Mouse (Mus musculus): ENCODE measurements around the gene Mpz. TPM values are rescaled to one million over a fixed set of nuclear protein-coding genes. Genes with fewer than 3 reads are reported as not detected.

The Mpz gene
- polyA plus RNA-seq, 1 experiment from 2014 or later = 0.63 TPM

DNA sequence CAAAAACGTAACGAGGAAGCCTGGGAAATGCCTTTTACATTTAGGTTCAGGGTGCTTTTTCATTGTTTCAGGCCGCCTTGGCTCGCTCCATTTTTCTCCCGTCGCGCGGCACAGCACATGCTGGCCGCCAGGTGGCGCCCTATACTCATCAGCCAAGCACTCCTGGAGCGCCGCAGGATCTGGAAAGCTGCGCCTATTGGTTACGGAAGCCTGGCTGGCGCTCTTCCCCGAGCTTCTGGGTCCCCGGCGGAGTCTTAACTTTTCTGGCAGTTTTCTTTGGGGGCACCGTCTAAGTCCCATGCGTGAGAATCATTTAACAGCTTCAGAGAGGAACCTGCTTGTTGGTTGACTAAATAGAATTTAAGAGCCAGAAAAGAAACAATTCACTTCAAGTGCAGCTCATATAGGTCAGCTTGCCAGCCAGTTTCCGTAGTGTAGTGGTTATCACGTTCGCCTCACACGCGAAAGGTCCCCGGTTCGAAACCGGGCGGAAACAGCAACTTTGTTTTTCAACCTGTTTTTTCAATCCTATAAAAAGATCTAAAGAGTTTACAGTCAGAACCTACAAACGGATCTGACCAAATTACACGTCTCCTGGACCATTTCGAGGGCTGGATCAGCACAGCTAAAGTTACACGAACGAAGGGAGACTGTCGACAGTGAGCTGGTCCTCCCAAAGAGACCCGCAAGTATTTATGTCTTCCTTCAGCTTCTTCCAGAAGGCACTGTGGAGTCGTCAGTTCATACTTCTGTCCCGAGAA, 39.3 kb upstream of the Mpz start:
- Histone ChIP-seq H3K4me1 (ENCODE audit: control insufficient read depth, insufficient read depth, low read length) (peaks cover 12% of the 10 kb centered on the region; the same call in 1 of the 2 replicates), H3K27me3 (ENCODE audit: control insufficient read depth, insufficient read depth, low read depth, low read length) (no peaks in the 10 kb centered on the region), H3K4me3 (ENCODE audit: low read depth, low read length) (peak overlapping the region; percentile 52), H3K9ac (ENCODE audit: low read depth, low read length) (peak overlapping the region; percentile 63), H3K9me3 (replicated peaks; ENCODE audit: control insufficient read depth, low read length, poor library complexity, severe bottlenecking) (no peaks in the 10 kb centered on the region), H3K27ac (ENCODE audit: low read length) (peak overlapping the region; percentile 87), H3K36me3 (ENCODE audit: control insufficient read depth, insufficient read depth, low read length) (no peaks in the 10 kb centered on the region), H3K4me2 (ENCODE audit: low read length) (peak overlapping the region; percentile 63)
- peak; percentile 93 for ATAC-seq
- WGBS = under 1% methylated on average over 38 of the region's 38 CpGs

GRCm38 (mm10) chr1:171111781-171112575, 38.5 kb upstream of the Mpz start:
- Histone ChIP-seq H3K9ac (ENCODE audit: low read depth, low read length) (peak overlapping the region; percentile 27), H3K4me1 (ENCODE audit: control insufficient read depth, insufficient read depth, low read length) (peaks cover 12% of the 10 kb centered on the region; the same call in 1 of the 2 replicates), H3K4me2 (ENCODE audit: low read length) (peak overlapping the region; percentile 63), H3K36me3 (ENCODE audit: control insufficient read depth, insufficient read depth, low read length) (no peaks in the 10 kb centered on the region), H3K4me3 (ENCODE audit: low read depth, low read length) (peak overlapping the region; percentile 52), H3K9me3 (replicated peaks; ENCODE audit: control insufficient read depth, low read length, poor library complexity, severe bottlenecking) (no peaks in the 10 kb centered on the region), H3K27ac (ENCODE audit: low read length) (peak overlapping the region; percentile 43; the same call in 1 of the 2 replicates), H3K27me3 (ENCODE audit: control insufficient read depth, insufficient read depth, low read depth, low read length) (no peaks in the 10 kb centered on the region)
- WGBS = 2% methylated on average over 15 of the region's 15 CpGs
- peak; percentile 6; the same call in 1 of the 2 replicates for ATAC-seq

DNA sequence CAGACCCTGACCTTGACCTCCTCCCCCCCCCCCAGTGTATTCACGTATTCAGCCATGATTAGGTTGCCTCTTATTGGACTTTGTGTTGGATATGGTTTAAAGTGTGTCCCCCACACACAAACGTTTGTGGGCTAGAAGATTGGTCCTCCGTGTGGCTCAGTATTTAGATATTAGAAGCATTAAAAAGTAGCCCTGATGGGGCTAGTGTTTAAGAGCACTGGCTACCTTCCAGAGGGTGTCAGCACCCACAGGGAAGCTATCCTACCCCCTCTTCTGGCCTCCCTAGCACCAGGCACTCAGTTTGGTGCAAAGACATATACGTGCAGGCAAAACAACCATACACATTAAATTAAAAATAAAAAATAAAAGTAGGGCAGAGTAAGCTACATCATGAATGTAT, 37.5 kb upstream of the Mpz start:
- no peak for ATAC-seq
- H3K9ac ChIP-seq (ENCODE audit: low read depth, low read length) = no peak overlapping the region
- H3K4me2 ChIP-seq (ENCODE audit: low read length) = no peak overlapping the region
- no peaks in the 10 kb centered on the region for H3K27me3 ChIP-seq (ENCODE audit: control insufficient read depth, insufficient read depth, low read depth, low read length)
- no peaks in the 10 kb centered on the region for H3K9me3 ChIP-seq (replicated peaks; ENCODE audit: control insufficient read depth, low read length, poor library complexity, severe bottlenecking)
- no peak overlapping the region for H3K27ac ChIP-seq (ENCODE audit: low read length)
- H3K36me3 ChIP-seq (ENCODE audit: control insufficient read depth, insufficient read depth, low read length) = no peaks in the 10 kb centered on the region
- WGBS = 80% methylated on average over 4 of the region's 4 CpGs
- no peak overlapping the region for H3K4me3 ChIP-seq (ENCODE audit: low read depth, low read length)
- peaks cover 12% of the 10 kb centered on the region; the same call in 1 of the 2 replicates for H3K4me1 ChIP-seq (ENCODE audit: control insufficient read depth, insufficient read depth, low read length)

DNA sequence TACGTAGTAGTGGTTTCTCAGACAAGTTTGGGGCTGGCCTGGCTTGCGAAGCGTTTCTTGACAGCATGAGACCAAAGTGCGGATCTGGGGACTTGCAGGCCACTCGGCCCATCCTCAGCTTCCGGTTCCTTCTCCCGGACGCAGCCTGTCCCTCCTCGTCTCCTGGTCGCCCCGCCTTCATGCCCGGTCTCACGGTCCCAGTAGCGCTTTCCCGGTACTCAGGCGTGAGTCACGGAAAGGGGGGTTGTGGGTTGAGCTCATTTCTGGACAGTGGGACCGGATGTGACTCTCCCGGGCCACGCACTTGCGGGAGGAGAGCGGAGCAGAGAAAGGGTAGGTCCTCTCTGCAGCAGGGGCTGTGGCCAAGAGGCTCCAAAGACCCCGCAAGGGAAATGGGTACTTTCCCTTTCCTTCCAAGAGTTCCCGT, 36.6 kb upstream of the Mpz start, which contains the start of gene Cfap126:
Gene Cfap126 (plus strand): TSS at position 46 of the 427 bp plus-strand sequence.
- Histone ChIP-seq H3K27me3 (ENCODE audit: control insufficient read depth, insufficient read depth, low read depth, low read length) (no peaks in the 10 kb centered on the region), H3K9me3 (replicated peaks; ENCODE audit: control insufficient read depth, low read length, poor library complexity, severe bottlenecking) (no peaks in the 10 kb centered on the region), H3K4me1 (ENCODE audit: control insufficient read depth, insufficient read depth, low read length) (peaks cover 12% of the 10 kb centered on the region; the same call in 1 of the 2 replicates), H3K36me3 (ENCODE audit: control insufficient read depth, insufficient read depth, low read length) (no peaks in the 10 kb centered on the region), H3K9ac (ENCODE audit: low read depth, low read length) (peak within 1 kb of the TSS; percentile 68), H3K4me3 (ENCODE audit: low read depth, low read length) (peak within 1 kb of the TSS; percentile 45), H3K27ac (ENCODE audit: low read length) (no peak within 1 kb of the TSS), H3K4me2 (ENCODE audit: low read length) (peak within 1 kb of the TSS; percentile 86)
- 1% methylated on average over 24 of the region's 24 CpGs for WGBS
- no peak for ATAC-seq

DNA sequence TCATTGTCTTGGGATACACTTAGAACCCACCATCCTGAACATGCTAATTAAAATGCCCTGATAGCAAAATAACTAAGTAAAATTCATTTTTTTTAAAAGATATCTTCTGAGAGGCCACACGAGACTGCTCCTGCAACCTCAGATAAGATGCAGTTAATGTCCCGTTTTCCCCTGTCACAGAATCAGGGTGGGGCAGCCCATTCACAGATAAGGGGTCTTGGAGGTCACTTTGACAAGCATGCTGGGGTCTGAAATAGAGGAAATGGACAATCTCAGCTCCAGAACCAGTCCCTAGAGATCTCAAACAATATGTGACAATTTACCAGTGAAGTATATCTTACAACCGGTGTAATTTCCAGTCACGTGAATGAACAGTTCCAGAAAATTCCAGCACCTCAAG, 34.2 kb upstream of the Mpz start:
- Histone ChIP-seq H3K4me3 (ENCODE audit: low read depth, low read length) (no peak overlapping the region), H3K9me3 (replicated peaks; ENCODE audit: control insufficient read depth, low read length, poor library complexity, severe bottlenecking) (no peaks in the 10 kb centered on the region), H3K4me1 (ENCODE audit: control insufficient read depth, insufficient read depth, low read length) (0 out of 2 replicates have a peak, but pooled peaks cover 4% of the 10 kb centered on the region), H3K9ac (ENCODE audit: low read depth, low read length) (no peak overlapping the region), H3K27ac (ENCODE audit: low read length) (no peak overlapping the region), H3K27me3 (ENCODE audit: control insufficient read depth, insufficient read depth, low read depth, low read length) (no peaks in the 10 kb centered on the region), H3K4me2 (ENCODE audit: low read length) (no peak overlapping the region), H3K36me3 (ENCODE audit: control insufficient read depth, insufficient read depth, low read length) (no peaks in the 10 kb centered on the region)
- ATAC-seq = no peak
- 77% methylated on average over 4 of the region's 4 CpGs for WGBS

- Histone ChIP-seq H3K27me3 (ENCODE audit: control insufficient read depth, insufficient read depth, low read depth, low read length) (no peaks in the 10 kb centered on the region), H3K4me3 (ENCODE audit: low read depth, low read length) (no peak overlapping the region), H3K4me1 (ENCODE audit: control insufficient read depth, insufficient read depth, low read length) (0 out of 2 replicates have a peak, but pooled peaks cover 4% of the 10 kb centered on the region), H3K27ac (ENCODE audit: low read length) (no peak overlapping the region), H3K4me2 (ENCODE audit: low read length) (no peak overlapping the region), H3K36me3 (ENCODE audit: control insufficient read depth, insufficient read depth, low read length) (no peaks in the 10 kb centered on the region), H3K9ac (ENCODE audit: low read depth, low read length) (no peak overlapping the region), H3K9me3 (replicated peaks; ENCODE audit: control insufficient read depth, low read length, poor library complexity, severe bottlenecking) (no peaks in the 10 kb centered on the region)
- WGBS = 15% methylated on average over 4 of the region's 4 CpGs
- ATAC-seq = peak; percentile 36; the same call in 1 of the 2 replicates
These were observed 32.2 kb upstream of the Mpz start for GRCm38 (mm10) chr1:171118269-171118684.

DNA sequence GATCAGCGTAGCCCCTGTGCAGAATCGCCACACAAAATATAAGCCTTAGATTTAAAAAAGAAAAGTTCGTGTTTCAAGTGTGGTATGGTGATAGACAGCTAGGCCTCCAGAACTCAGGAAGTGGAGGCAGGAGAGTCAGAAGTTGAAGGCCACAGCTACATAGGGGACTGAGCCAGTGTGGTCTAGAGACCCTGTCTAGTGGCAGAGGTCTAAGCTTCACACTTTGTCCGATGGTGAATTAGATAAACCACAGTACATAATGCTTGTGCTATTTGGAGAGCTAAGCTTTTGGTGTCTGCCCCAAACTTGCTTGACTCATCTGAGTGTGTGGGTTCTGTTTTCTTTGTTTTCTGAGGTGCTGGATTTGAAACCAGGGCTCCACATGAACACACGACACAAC, 31.5 kb upstream of the Mpz start:
- Histone ChIP-seq H3K27me3 (ENCODE audit: control insufficient read depth, insufficient read depth, low read depth, low read length) (no peaks in the 10 kb centered on the region), H3K36me3 (ENCODE audit: control insufficient read depth, insufficient read depth, low read length) (no peaks in the 10 kb centered on the region), H3K9ac (ENCODE audit: low read depth, low read length) (no peak overlapping the region), H3K4me1 (ENCODE audit: control insufficient read depth, insufficient read depth, low read length) (no peaks in the 10 kb centered on the region), H3K4me3 (ENCODE audit: low read depth, low read length) (no peak overlapping the region), H3K9me3 (replicated peaks; ENCODE audit: control insufficient read depth, low read length, poor library complexity, severe bottlenecking) (no peaks in the 10 kb centered on the region), H3K4me2 (ENCODE audit: low read length) (no peak overlapping the region), H3K27ac (ENCODE audit: low read length) (no peak overlapping the region)
- 87% methylated on average over 5 of the region's 5 CpGs for whole genome bisulfite sequencing
- no peak for ATAC-seq

DNA sequence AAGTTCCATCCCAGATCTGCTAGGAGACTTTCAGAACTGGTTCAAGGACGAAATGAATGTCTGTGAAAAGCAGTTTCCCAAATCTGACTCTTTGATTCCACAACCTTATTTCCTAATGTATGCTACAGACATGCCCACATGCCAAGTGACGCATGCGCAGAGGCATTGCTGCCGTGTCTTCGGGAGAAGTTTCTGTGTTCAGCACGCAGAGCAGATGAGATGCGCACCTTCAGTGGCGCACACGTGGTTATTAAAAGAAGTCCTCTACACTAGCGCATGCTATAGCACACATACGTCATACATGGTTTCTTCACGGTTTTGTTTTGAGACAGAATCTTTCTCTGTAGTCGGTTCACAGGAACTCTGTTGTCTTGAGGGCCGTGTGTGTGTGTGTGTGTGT, 31.1 kb upstream of the Mpz start:
- WGBS = 88% methylated on average over 14 of the region's 14 CpGs
- H3K9me3 ChIP-seq (replicated peaks; ENCODE audit: control insufficient read depth, low read length, poor library complexity, severe bottlenecking) = no peaks in the 10 kb centered on the region
- H3K27me3 ChIP-seq (ENCODE audit: control insufficient read depth, insufficient read depth, low read depth, low read length) = no peaks in the 10 kb centered on the region
- ATAC-seq = no peak
- no peak overlapping the region for H3K4me2 ChIP-seq (ENCODE audit: low read length)
- H3K4me3 ChIP-seq (ENCODE audit: low read depth, low read length) = no peak overlapping the region
- H3K27ac ChIP-seq (ENCODE audit: low read length) = no peak overlapping the region
- H3K36me3 ChIP-seq (ENCODE audit: control insufficient read depth, insufficient read depth, low read length) = no peaks in the 10 kb centered on the region
- H3K9ac ChIP-seq (ENCODE audit: low read depth, low read length) = no peak overlapping the region
- no peaks in the 10 kb centered on the region for H3K4me1 ChIP-seq (ENCODE audit: control insufficient read depth, insufficient read depth, low read length)

DNA sequence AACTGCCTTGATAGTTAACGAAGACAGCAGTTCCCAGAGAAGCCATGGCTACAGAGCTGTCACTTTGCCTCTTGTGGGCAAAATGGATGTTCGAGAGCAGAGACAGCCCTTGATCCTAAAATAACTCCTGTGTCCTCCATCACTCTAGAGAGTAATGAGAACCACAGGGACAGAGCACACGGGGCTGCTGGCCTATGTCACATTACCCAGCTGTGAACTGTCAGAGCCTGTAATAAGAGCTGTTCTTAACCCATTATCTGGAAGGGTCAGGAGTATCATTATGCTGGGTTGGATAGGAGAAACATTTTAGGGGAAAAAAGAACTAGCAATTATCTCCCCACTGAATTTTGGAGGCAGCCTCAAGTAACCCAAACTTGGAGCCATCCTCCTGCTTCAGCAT, 29.6 kb upstream of the Mpz start:
- H3K9me3 ChIP-seq (replicated peaks; ENCODE audit: control insufficient read depth, low read length, poor library complexity, severe bottlenecking) = no peaks in the 10 kb centered on the region
- no peak overlapping the region for H3K4me2 ChIP-seq (ENCODE audit: low read length)
- H3K4me3 ChIP-seq (ENCODE audit: low read depth, low read length) = no peak overlapping the region
- no peaks in the 10 kb centered on the region for H3K27me3 ChIP-seq (ENCODE audit: control insufficient read depth, insufficient read depth, low read depth, low read length)
- no peak overlapping the region for H3K27ac ChIP-seq (ENCODE audit: low read length)
- WGBS = 64% methylated on average over 3 of the region's 3 CpGs
- no peaks in the 10 kb centered on the region for H3K4me1 ChIP-seq (ENCODE audit: control insufficient read depth, insufficient read depth, low read length)
- H3K36me3 ChIP-seq (ENCODE audit: control insufficient read depth, insufficient read depth, low read length) = no peaks in the 10 kb centered on the region
- no peak for ATAC-seq
- no peak overlapping the region for H3K9ac ChIP-seq (ENCODE audit: low read depth, low read length)
